Mouse (Mus musculus): ENCODE data around the gene Tns1.

- TF ChIP-seq FLI1 (IDR thresholded peaks at IDR 0.05; ENCODE audit: low read length), result no peak
- TF ChIP-seq GATA1 (IDR thresholded peaks at IDR 0.05; ENCODE audit: borderline replicate concordance, low read length), result no peak
Measured at GRCm38 (mm10) chr1:74031771-74032609, 92.3 kb downstream of the Tns1 start.

All from megakaryocyte, embryonic 14.5 days (primary cell).